ENCODE assay signal across 17 mouse cellular contexts in genomic region chr17:64674980-64675379, GRCm38 (mm10).
"Had no signal": no experiment of that assay in that cellular context is flagged by ENCODE, and none has a peak within 500 bp of the region (broad histone marks: within the 10 kb centered on the region; RNA-seq: fewer than 3 reads in every experiment).

No protein-coding gene starts in this region.

- H3K27me3 ChIP-seq: limb, embryonic 13.5 days; megakaryocyte, embryonic 14.5 days; midbrain, embryonic 15.5 days; neural tube, embryonic 12.5 days had no signal

- H3K4me1 ChIP-seq: megakaryocyte, embryonic 14.5 days; neural tube, embryonic 12.5 days had no signal

- H3K9me3 ChIP-seq: midbrain, embryonic 15.5 days; neural tube, embryonic 12.5 days had no signal

- H3K4me2 ChIP-seq: limb, embryonic 13.5 days; midbrain, embryonic 11.5 days; midbrain, embryonic 15.5 days; neural tube, embryonic 12.5 days had no signal

- DNase-seq: kidney, adult 18-20 months; kidney, postnatal 10 days; kidney, postnatal 4 days; left cerebral cortex, postnatal 4 days; lung, postnatal 36 days; retina, postnatal 1 day; right cerebral cortex, postnatal 4 days; spleen, adult 18-20 months; thymus, adult 18-20 months; thymus, postnatal 14 days had no signal

- H3K4me3 ChIP-seq: layer of hippocampus, adult 2 months; limb, embryonic 13.5 days; megakaryocyte, embryonic 14.5 days; midbrain, embryonic 15.5 days; neural tube, embryonic 12.5 days had no signal

- H3K27ac ChIP-seq: layer of hippocampus, adult 2 months; limb, embryonic 13.5 days; liver, embryonic 14.5 days; midbrain, embryonic 15.5 days; neural tube, embryonic 12.5 days had no signal

- H3K9ac ChIP-seq: limb, embryonic 13.5 days; liver, embryonic 14.5 days; midbrain, embryonic 15.5 days; neural tube, embryonic 12.5 days had no signal

- ATAC-seq: midbrain, embryonic 15.5 days had no signal
